Mouse (Mus musculus): ENCODE results near the gene Elobl. TPM values are rescaled to one million over a fixed set of nuclear protein-coding genes. Genes with fewer than 3 reads are reported as not detected.

The Elobl gene
- polyA plus RNA-seq, 1 experiment from 2014 or later = 0.81 TPM

- DNase-seq (ENCODE audit: low spot score) = no peak
These were observed 22.2 kb upstream of the Elobl start for GRCm38 (mm10) chr11:88988956-88989355.

DNA sequence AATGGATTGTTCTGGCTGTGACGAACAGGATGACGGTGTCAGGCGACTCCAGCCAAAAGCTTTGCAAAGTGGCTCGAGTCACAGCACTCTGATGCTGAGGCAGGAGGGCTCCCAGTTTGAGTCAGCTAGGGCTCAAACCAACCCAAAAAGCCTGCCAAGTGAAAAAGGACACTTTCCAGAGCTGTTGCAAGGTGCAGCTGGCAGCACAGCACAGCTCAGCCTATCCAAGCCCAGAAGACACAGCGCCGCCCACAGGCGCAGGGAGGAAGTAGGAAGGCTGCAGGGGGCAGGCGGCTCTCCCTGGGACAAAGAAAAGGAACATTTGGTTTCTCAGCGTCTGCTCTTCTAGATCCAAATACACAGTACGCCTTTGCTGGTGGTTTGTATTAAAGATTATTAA lies 19.9 kb upstream of the Elobl start:
- no peak for DNase-seq (ENCODE audit: low spot score)

DNA sequence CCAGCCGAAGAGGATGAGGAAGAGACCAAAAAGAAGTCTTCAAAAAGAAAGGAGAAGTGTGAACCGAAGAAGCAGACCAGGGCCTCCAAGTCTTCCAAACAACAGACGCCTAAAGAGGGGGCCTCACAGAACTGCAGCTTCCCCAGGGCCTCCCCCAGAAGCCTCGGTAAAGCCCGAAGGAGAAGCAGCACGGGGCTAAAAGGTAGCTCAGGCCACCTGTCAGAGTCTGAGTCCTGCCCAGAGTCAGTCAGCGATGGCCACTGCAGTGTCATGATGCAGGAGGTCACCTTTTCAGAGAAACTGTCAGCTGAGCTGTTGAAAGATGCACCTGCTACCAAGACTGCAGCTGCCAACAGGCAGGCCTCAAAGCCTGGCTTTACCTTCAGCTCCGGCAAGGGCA lies 14.6 kb upstream of the Elobl start:
- DNase-seq (ENCODE audit: low spot score) = no peak

- no peak for DNase-seq (ENCODE audit: low spot score)
These were observed 10.5 kb upstream of the Elobl start for GRCm38 (mm10) chr11:88977188-88977587.

DNA sequence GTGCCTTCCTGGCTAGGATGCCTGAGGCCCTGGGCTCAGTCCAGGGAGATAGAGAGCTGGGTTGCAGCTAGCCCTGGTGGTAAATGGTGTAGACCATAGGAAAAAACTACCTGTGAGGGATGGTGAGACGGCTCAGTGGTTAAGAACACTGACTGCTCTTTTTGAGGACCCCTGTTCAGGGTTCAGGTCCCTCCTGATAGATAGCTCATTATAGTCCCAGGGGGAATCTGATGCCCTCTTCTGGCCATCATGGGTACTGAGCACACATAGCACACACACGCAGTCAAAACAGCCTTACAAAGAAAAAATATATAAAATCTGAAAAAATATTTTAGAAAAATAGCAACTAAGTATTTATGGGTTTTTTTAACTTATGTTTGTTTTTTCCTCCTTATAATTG lies 9.6 kb upstream of the Elobl start:
- no peak for DNase-seq (ENCODE audit: low spot score)

- peak; percentile 95 for DNase-seq (ENCODE audit: low spot score)
These were observed 7.3 kb upstream of the Elobl start for GRCm38 (mm10) chr11:88973776-88974701.

DNA sequence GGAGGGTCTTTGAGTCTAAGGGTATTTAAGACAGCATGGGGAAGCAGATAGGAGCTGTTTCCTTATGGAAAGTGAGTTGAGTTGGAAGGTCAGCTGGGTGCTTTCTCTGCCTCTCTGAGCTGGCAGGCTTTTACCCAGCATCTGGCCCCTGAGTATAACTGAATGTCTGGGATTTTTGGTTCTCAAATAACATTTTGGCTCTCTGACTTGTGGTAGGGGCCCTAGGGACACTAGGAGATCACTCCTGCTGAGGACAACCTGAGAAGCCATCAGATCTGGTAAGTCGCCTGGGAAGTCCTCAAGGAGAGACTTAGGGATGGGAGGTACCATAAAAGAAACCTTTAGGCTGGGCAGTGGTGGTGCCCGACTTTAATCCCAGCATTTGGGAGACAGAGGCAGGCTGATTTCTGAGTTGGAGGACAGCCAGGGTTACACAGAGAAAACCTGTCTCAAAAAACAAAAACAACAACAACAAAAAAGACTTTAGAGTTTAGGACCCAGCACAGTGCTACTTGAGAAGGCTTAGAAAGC lies 3.5 kb upstream of the Elobl start, which contains the start of gene Coil:
Gene Coil, plus strand, starts transcription at position 51 of the 531 bp plus-strand sequence.
- peak; percentile 11 for DNase-seq (ENCODE audit: low spot score)

- no peak for DNase-seq (ENCODE audit: low spot score)
These were observed 7.9 kb downstream of the Elobl start for GRCm38 (mm10) chr11:88958851-88959250.

- peak; percentile 94 for DNase-seq (ENCODE audit: low spot score)
These were observed 11.3 kb downstream of the Elobl start, which contains the start of gene Scpep1 for GRCm38 (mm10) chr11:88955217-88955969. Gene Scpep1, minus strand, starts transcription at chr11:88955465.

GRCm38 (mm10) chr11:88954803-88955202 lies 11.9 kb downstream of the Elobl start:
- DNase-seq (ENCODE audit: low spot score) = no peak

DNA sequence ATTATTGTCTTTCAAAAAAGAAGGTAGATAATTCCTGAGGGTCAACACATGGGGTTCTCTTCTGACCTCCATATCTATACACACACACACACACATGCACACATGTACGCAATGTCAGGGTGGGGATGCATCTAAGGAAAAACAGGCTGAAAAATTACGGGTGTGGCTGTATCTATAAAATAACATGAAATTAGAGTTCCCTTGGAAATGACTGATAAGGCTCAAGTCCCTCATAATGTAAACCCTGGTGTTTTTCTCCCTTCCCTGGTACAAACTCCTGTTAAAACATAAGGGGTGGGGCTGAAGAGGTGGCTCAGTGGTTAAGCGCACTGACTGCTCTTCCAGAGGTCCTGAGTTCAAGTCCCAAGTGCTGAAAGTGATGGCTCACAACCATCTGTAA lies 13.1 kb downstream of the Elobl start:
- DNase-seq (ENCODE audit: low spot score) = no peak

GRCm38 (mm10) chr11:88952117-88952516 lies 14.6 kb downstream of the Elobl start:
- no peak for DNase-seq (ENCODE audit: low spot score)

GRCm38 (mm10) chr11:88951576-88951975 lies 15.2 kb downstream of the Elobl start:
- DNase-seq (ENCODE audit: low spot score) = no peak

GRCm38 (mm10) chr11:88950640-88951250 lies 16.0 kb downstream of the Elobl start:
- DNase-seq (ENCODE audit: low spot score) = peak; percentile 6

DNA sequence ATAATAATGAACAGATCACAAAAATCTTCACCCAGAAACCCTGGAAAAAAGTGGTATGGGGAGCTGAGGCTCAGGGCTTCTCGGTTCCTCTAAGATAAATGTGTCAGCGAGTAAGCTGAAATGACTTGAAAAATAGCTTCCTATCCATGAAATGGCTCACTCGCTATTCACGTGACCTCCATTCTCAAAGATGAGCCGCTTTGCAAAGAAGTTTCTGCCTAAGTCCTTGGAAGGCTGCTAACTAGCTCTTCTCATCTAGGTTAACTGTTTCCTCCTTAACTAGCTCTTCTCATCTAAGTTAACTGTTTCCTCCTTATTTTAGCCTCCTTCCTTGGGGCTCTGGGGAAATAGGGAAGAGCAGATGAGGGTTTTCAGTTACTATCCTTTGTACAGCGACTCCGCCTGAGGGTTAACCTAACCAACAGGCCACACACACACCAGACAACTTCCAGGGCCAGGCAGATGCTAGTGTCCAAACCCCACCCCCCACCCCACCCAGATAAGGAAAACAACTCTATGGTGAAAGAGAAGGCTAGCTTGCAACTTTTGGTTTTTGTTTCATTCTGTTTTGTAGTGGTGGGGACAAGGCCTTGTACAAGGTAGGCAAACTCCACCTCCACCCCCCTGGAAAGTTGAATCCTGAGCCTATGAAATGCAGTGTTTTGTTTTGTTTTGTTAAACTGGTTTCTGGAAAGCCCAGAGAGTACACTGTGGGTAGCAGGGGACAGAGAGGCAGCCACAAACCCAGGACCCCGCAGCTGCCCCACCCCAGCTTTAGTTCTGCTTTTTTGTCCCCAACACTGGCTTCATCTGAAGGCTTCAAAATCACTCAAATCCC lies 16.7 kb downstream of the Elobl start:
- DNase-seq (ENCODE audit: low spot score) = no peak

DNA sequence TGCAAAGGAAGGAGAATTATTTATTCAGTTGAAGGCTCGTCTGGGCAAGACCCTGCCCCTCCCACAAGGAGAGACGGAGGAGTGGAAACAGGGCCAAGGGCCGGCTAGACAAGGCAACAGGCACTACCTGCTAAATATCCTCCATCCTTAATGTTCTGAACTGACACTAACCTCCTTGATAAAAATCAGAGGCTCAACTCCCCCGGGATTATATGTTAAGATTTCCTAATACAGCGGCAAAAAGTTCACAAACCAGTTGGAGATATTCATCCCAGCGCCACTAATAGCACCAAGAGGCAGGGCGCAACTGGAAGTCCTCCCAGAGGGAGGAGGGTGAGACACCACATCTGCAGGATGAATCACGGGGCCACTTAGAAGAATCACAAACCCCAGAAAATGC lies 17.8 kb downstream of the Elobl start:
- DNase-seq (ENCODE audit: low spot score) = no peak

GRCm38 (mm10) chr11:88945971-88946585 lies 20.7 kb downstream of the Elobl start:
- no peak for DNase-seq (ENCODE audit: low spot score)

GRCm38 (mm10) chr11:88941489-88941888 lies 25.2 kb downstream of the Elobl start:
- DNase-seq (ENCODE audit: low spot score) = no peak

DNA sequence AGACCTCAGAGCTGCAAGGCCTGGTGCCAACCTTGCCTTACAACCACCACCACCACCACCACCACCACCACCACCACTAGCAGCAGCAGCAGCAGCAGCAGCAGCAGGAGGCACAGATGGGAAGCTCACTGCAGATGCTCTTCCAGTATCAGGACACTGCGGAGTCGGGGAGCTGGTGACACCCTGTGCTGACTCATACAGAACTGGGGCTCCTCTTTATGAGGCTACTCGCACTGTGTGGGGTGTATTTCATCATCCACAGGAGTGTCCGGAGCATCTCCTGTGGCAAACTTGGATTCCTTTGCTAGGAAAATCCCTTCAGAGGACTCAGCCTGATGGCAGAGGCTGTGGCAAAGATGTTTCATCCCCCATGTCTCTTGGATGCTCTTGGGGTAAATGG lies 27.1 kb downstream of the Elobl start:
- DNase-seq (ENCODE audit: low spot score) = no peak

DNA sequence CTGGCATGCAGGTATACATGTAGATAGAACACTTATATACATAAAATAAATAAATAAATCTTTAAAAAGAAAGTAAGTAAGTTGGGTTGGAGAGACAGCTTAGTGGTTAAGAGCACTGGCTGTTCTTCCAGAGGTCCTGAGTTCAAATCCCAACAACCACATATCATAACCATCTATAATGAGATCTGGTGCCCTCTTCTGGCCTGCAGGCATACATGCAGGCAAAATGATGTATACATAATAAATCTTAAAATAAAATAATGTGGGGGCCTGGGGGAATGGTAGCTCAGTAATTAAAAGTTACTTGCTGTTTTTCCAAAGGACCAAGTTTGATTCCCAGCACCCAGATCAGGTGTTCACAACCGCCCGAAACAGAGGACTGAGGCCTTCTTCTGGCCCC lies 28.0 kb downstream of the Elobl start:
- no peak for DNase-seq (ENCODE audit: low spot score)
